Mouse (Mus musculus): ENCODE data around the gene Orc2.

The Orc2 gene

GRCm38 (mm10) chr1:58423371-58424248, 81.3 kb downstream of the Orc2 start, which contains the start of gene Clk1:
TSS of gene Clk1 (minus strand) at chr1:58424066.
- peak; percentile 97 to 99 for DNase-seq (ENCODE audit: low spot score in 2 of 2)

GRCm38 (mm10) chr1:58422879-58423278, 82.0 kb downstream of the Orc2 start:
- peak in 1 of 2 experiments; percentile 25 for DNase-seq (ENCODE audit: low spot score in 2 of 2)

GRCm38 (mm10) chr1:58420961-58421360, 83.9 kb downstream of the Orc2 start:
- no peak for DNase-seq (ENCODE audit: low spot score in 2 of 2)

- no peak for DNase-seq (ENCODE audit: low spot score in 2 of 2)
These were observed 84.9 kb downstream of the Orc2 start for GRCm38 (mm10) chr1:58420032-58420431.

- DNase-seq (ENCODE audit: low spot score in 2 of 2) = no peak
These were observed 88.9 kb downstream of the Orc2 start for GRCm38 (mm10) chr1:58416048-58416447.

- no peak for DNase-seq (ENCODE audit: low spot score in 2 of 2)
These were observed 89.5 kb downstream of the Orc2 start for GRCm38 (mm10) chr1:58415442-58415841.

Measured in spleen, postnatal 14 days (tissue).